ENCODE assay signal across 10 mouse cellular contexts in genomic region chr5:75209966-75210365, GRCm38 (mm10). TPM values are rescaled to one million over a fixed set of nuclear protein-coding genes. Genes with fewer than 3 reads are reported as not detected.
DNase-seq lines count a peak whose midpoint lies in the region; ATAC-seq and TF ChIP-seq lines count a peak whose summit lies in the region.
"Had no signal": no experiment of that assay in that cellular context is flagged by ENCODE, and none has a peak within 500 bp of the region (broad histone marks: within the 10 kb centered on the region; RNA-seq: fewer than 3 reads in every experiment).

No protein-coding gene starts in this region.

- WGBS in heart, postnatal 0 days, result 0% methylated on average over 1 of the region's 1 CpGs

- no peak overlapping the region for H3K4me2 ChIP-seq in heart, postnatal 0 days (ENCODE audit: low read depth, low read length)
- no peak overlapping the region for H3K4me2 ChIP-seq in CH12.LX (ENCODE audit: insufficient read depth, low read depth, poor library complexity, severe bottlenecking)
- H3K4me2 ChIP-seq: heart, embryonic 15.5 days had no signal

- no peak overlapping the region for H3K27ac ChIP-seq in heart, postnatal 0 days (ENCODE audit: low read depth)
- H3K27ac ChIP-seq in CH12.LX (ENCODE audit: insufficient read depth, low read depth), result no peak overlapping the region
- H3K27ac ChIP-seq: heart, embryonic 15.5 days had no signal

- peak; percentile 69 for TF ChIP-seq CTCF in heart, postnatal 0 days (IDR thresholded peaks at IDR 0.05; ENCODE audit: low read depth)
- peak; percentile 50 to 68; a peak in 3 of 4 replicates for TF ChIP-seq CTCF in CH12.LX (conservative IDR thresholded peaks at IDR 0.05 in 1 of 2, IDR thresholded peaks at IDR 0.05 in 1 of 2; ENCODE audit: low read depth in 2 of 2, low read length in 2 of 2)
- TF ChIP-seq CTCF in brain, embryonic 14.5 days (IDR thresholded peaks at IDR 0.05; ENCODE audit: borderline replicate concordance, extremely low read depth, insufficient read depth, insufficient read length), result peak; percentile 39; the same call in 1 of the 2 replicates

- intact Hi-C loops in heart, postnatal 36 days (cut with DNase I), result loop anchor here (1.0 to 10.0 kb wide), 4 partner anchors 137 to 905 kb away; no protein-coding TSS in a partner anchor

- DNase-seq in heart, postnatal 0 days (ENCODE audit: low spot score), result peak; percentile 46
- DNase-seq in heart, postnatal 36 days, result no peak
- peak; percentile 31 for DNase-seq in CH12.LX (ENCODE audit: extremely low read depth)
- peak; percentile 71 for DNase-seq in brain, embryonic 14.5 days (ENCODE audit: low read depth)
- peak; percentile 5 to 15 for DNase-seq in kidney, postnatal 36 days
- no peak for DNase-seq in cerebellum, postnatal 25 days
- DNase-seq in cerebellum, adult 9-10 months, result no peak
- no peak for DNase-seq in spleen, adult 12 weeks (ENCODE audit: low spot score)

- ATAC-seq in heart, postnatal 0 days (ENCODE audit: insufficient read depth, low read depth), result peak; percentile 39

- H3K4me1 ChIP-seq in heart, postnatal 0 days (ENCODE audit: control insufficient read depth, insufficient read depth), result no peaks in the 10 kb centered on the region
- peaks cover 0 to under 1% of the 10 kb centered on the region in 2 experiments; a peak in 1 of 4 replicates for H3K4me1 ChIP-seq in CH12.LX (ENCODE audit: control insufficient read depth in 1 of 2, insufficient read depth in 2 of 2)
- H3K4me1 ChIP-seq: heart, embryonic 15.5 days had no signal

- no peak for TF ChIP-seq EP300 in heart, postnatal 0 days (IDR thresholded peaks at IDR 0.05; ENCODE audit: low read depth)
- no peak for TF ChIP-seq EP300 in CH12.LX (IDR thresholded peaks at IDR 0.05; ENCODE audit: low read length)

- H3K27me3 ChIP-seq in heart, postnatal 0 days (ENCODE audit: control insufficient read depth, insufficient read depth, low read length), result no peaks in the 10 kb centered on the region
- H3K27me3 ChIP-seq in CH12.LX (replicated peaks), result no peaks in the 10 kb centered on the region

- TF ChIP-seq RAD21 in CH12.LX (IDR thresholded peaks at IDR 0.05; ENCODE audit: low read depth, low read length), result peak; percentile 65

- in situ Hi-C loops in CH12.LX (cut with MboI; ENCODE audit: low pct_ligation_motif_present, low pct_unique_long_range_greater_than_20kb, low sequenced_read_pairs), result loop anchor here (10.0 to 25.0 kb wide), 2 partner anchors 152 to 645 kb away; no protein-coding TSS in a partner anchor

- no peak for TF ChIP-seq POLR2A in CH12.LX (IDR thresholded peaks at IDR 0.05; ENCODE audit: low read depth, low read length)
- no peak for TF ChIP-seq POLR2A in brain, embryonic 14.5 days (IDR thresholded peaks at IDR 0.05; ENCODE audit: borderline replicate concordance, extremely low read depth, insufficient read depth, insufficient read length, poor library complexity, severe bottlenecking)

- no peak overlapping the region for H3K4me3 ChIP-seq in heart, postnatal 0 days (ENCODE audit: low read depth, low read length)
- H3K4me3 ChIP-seq in CH12.LX (replicated peaks in 1 of 3; ENCODE audit: low read depth in 2 of 3, low read length in 2 of 3, poor library complexity in 1 of 3), result no peak overlapping the region
- H3K4me3 ChIP-seq: heart, embryonic 15.5 days; myocyte had no signal

- H3K9ac ChIP-seq in heart, postnatal 0 days (replicated peaks; ENCODE audit: low read depth, low read length), result no peak overlapping the region
- H3K9ac ChIP-seq in CH12.LX (ENCODE audit: insufficient read depth, low read depth), result no peak overlapping the region
- H3K9ac ChIP-seq: heart, embryonic 15.5 days had no signal

- H3K9me3 ChIP-seq in heart, postnatal 0 days (replicated peaks; ENCODE audit: control insufficient read depth, low read length), result no peaks in the 10 kb centered on the region
- H3K9me3 ChIP-seq in CH12.LX (replicated peaks; ENCODE audit: low read length), result no peaks in the 10 kb centered on the region
- H3K9me3 ChIP-seq: heart, embryonic 15.5 days had no signal

- no peaks in the 10 kb centered on the region for H3K79me2 ChIP-seq in CH12.LX (replicated peaks; ENCODE audit: control insufficient read depth, extremely low read depth, insufficient read depth, poor library complexity, severe bottlenecking)

- H3K36me3 ChIP-seq in heart, postnatal 0 days (replicated peaks; ENCODE audit: control insufficient read depth, insufficient read depth, low read length), result no peaks in the 10 kb centered on the region
- H3K36me3 ChIP-seq in CH12.LX (replicated peaks in 1 of 2; ENCODE audit: control insufficient read depth in 1 of 2, insufficient read depth in 1 of 2, low read length in 1 of 2), result no peaks in the 10 kb centered on the region
- H3K36me3 ChIP-seq: heart, embryonic 15.5 days had no signal

- dilution Hi-C loops in CH12.LX (cut with MboI; ENCODE audit: extremely low pct_ligation_motif_present, extremely low pct_unique_long_range_greater_than_20kb, low sequenced_read_pairs), result no loop called here

TF ChIP-seq in CH12.LX, 34 proteins besides CTCF, POLR2A, EP300 and RAD21:
- no peak for TF ChIP-seq ZMIZ1 (IDR thresholded peaks at IDR 0.05; ENCODE audit: low read depth, low read length)
- no peak for TF ChIP-seq BHLHE40 (IDR thresholded peaks at IDR 0.05; ENCODE audit: low read depth, low read length)
- peak; percentile 52 for TF ChIP-seq SMC3 (IDR thresholded peaks at IDR 0.05; ENCODE audit: low read depth, low read length)

RNA-seq across cellular contexts. Expression of gene Pdgfra, which starts 57.9 kb away (rescaled TPM):
- 25.3 and 27.4 TPM in 2 replicates for total RNA-seq in heart, postnatal 0 days (2014; rRNA removed; ENCODE audit: low replicate concordance)
- 5.3 and 6.1 TPM in 2 replicates for polyA plus RNA-seq in heart, postnatal 0 days (2015; fragmentation: Nextera tagmentation; extraction: Ambion mirVana)
- 10 to 100 TPM; 30.2 to 31.7 TPM for total RNA-seq in heart, postnatal 36 days (2021)
- total RNA-seq in CH12.LX (2012; rRNA removed) (0.04 and 0.25 TPM in 2 replicates), CH12.LX (2014; rRNA removed) (0.13 TPM in 1 of 2 replicates, not detected in the other)
- polyA plus RNA-seq in CH12.LX (2012; ENCODE audit: insufficient read length, low read depth), result 0.10 and 0.13 TPM in 2 replicates
- polyA plus RNA-seq in brain, embryonic 14.5 days (2012; rRNA removed), result 7.2 and 16.3 TPM in 2 replicates

Comparison
In these comparisons a context has a peak if more than half of its experiments do, and no peak if none do; other contexts are left out.
1. DNase-seq: peak in heart, postnatal 0 days (single experiment), CH12.LX (single experiment), brain, embryonic 14.5 days (single experiment) and kidney, postnatal 36 days (2 of 2); none in heart, postnatal 36 days (0 of 2), cerebellum, postnatal 25 days (0 of 2), cerebellum, adult 9-10 months (single experiment) and spleen, adult 12 weeks (single experiment).
2. RNA of gene Pdgfra, which starts 57.9 kb away (total RNA-seq): 30.2 to 31.7 TPM in heart, postnatal 36 days and 25.3 to 27.4 TPM in heart, postnatal 0 days; 0.04 to 0.25 TPM in CH12.LX; every median in the first group is over 10 times any median in the second.
3. Peak in every context shown above with its lines, with median percentiles within 50 percentile points of each other: CTCF ChIP-seq.